Mouse (Mus musculus) adrenal gland, adult 2 months (tissue): Measurements from ENCODE around the gene Fam216a. TPM values are rescaled to one million over a fixed set of nuclear protein-coding genes. Genes with fewer than 3 reads are reported as not detected.
"Not testable (repeated sequence)": the region's sequence is repeated elsewhere in the genome, so short reads cannot be mapped to it uniquely, and the experiment has no call there.

ENCODE experiments used
- DNase-seq: peaks from one replicate; pipeline ENCODE4 v3.0.0; 2021
- long read RNA-seq: library from polyadenylated mRNA; stranded (forward); transcript quantifications from one replicate; pipeline ENCODE4 v2.0.0, GENCODE M21; 2021
- polyA plus RNA-seq: library from polyadenylated mRNA; depleted of rRNA; stranded (reverse); fragments of >200 nt; gene quantifications from 2 replicates; pipeline ENCODE4 v1.2.3, GENCODE M21; 2012; rRNA removed
- total RNA-seq, 2 experiments: library from RNA; stranded (reverse); gene quantifications; 2 replicates each; pipeline ENCODE4 v1.2.3; 2021

Fam216a gene
- total RNA-seq, result 10 to 100 TPM; 24.2 to 38.5 TPM
- polyA plus RNA-seq, result 24.7 and 27.4 TPM in 2 replicates
- long read RNA-seq, transcript Fam216a-201 (7 exons, 1,388 nt), result major isoform, 39 of 41 reads
- long read RNA-seq, partial matches to known transcripts, result 0 of 41 reads
- long read RNA-seq, other reads (novel, unspliced or antisense), result 2 of 41 reads

DNA sequence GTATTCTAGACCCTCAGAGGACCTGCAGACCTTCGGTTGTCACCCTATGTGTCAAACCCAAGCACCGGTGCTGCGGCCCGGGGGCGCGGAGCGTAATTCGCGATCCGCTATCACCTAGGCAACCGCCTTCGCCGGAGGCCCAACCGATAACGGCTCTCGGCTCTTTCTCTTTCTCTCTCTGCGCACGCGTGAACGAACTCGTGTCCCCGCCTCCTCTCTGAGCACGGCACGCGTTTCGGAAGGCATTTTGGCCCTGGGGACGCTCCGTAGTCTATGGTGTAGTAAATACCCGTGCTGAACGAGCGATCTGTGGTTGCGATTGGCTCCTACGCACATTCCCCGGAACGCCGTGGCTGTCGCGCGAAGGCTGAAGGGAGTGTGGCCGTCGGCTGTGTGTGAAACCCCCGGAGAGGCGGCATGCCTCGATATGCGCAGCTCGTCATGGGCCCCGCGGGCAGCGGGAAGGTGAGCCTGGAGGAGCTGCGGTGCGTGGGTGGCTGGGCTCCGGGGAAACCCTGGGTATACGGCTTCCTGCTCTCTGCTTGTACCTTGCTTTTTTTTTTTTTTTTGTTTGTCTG, at the start of gene Fam216a:
Fam216a (minus strand) TSS at position 173 of the 578 bp plus-strand sequence.
- peak; percentile 99 for DNase-seq

DNA sequence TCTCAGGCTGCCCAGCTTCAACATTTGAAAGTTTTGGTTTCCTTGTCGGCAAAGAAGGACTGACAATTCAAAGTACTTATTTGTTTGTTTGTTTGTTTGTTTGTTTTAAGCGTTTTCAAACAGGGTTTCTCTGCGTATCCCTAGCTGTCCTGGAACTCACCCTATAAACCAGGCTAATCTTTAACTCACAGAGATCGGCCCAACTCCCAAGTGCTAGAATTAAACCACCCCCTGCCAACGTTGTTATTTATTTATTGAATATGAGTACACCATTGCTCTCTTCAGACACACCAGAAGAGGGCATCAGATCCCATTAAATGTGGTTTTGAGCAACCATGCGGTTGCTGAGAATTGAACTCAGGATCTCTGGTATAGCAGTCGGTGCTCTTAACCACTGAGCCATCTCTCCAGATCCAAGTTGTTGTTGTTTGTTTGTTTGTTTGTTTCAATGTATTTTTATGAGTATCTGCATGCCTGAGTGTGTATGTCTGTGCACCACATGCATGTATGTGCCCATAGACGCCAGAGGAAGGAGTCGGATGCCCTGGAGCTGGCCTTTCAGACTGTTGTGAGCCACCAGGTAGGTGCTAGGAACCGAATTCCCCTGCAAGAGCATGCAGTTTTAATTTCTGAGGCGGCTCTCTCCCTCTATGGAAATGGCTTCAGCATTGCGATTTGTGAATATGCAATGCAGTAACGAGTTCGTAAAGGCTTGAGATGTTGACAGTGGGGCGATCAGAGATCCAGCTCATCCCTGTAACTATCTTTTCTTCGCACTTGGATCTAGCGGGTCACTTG, 49.3 kb upstream of the Fam216a start, which contains the start of gene Anapc7:
Anapc7 (plus strand) TSS at position 423 of the 798 bp plus-strand sequence.
- no peak for DNase-seq

DNA sequence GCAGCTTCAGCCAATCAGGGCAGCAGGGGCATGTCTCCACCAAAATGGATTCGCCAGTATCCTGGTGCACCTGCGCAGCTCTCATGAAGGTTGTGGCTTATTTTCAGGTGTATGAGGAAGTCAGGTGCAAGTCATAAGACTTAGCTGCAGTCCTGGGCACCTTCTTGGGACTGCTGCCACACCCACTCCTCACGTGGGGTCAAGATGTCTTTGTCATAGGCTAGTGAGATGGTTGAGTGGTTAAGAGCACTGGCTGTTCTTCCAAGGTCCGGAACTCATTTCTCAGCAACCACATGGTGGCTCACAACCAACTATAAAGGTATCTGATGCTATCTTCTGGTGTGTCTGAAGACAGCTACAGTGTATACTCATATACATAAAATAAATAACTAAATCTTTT, 48.5 kb upstream of the Fam216a start:
- not testable (repeated sequence) for DNase-seq

DNA sequence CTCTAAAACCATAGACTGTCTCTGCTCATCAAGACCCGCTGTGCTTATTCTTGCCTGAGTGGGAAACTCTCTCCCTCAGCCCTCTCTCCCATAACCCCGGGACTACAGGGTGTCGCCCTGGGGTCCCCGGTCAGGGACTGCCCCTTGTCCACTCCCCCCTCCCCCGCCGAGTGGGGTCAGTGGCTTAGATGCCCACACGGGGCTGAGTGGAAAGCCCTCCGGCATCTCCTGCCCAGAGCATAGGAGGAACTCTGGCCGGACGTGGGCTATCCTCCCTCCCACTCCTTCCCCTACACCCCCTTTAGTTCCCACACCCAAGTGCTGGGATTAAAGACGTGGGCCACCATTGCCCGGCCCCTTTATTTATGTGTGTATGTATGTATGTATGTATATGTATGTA, 43.3 kb upstream of the Fam216a start:
- no peak for DNase-seq

DNA sequence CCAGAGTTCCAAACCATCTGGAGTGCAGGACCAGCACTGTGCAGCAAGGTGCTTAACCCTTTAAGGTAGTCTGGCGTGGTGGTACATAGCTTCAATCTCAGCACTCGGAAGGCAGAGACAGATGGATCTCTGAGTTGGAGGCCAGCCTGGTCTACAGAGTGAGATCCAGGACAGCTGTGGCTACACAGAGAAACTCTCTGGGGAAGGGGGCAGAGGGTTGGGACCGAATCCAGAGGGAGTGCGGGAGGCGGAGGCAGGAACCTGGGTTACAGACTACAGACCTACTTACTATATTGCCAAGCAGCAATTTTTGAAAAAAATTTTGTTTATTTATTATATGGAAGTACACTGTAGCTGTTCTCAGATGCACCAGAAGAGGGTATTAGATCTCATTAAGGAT, 42.2 kb upstream of the Fam216a start:
- no peak for DNase-seq

DNA sequence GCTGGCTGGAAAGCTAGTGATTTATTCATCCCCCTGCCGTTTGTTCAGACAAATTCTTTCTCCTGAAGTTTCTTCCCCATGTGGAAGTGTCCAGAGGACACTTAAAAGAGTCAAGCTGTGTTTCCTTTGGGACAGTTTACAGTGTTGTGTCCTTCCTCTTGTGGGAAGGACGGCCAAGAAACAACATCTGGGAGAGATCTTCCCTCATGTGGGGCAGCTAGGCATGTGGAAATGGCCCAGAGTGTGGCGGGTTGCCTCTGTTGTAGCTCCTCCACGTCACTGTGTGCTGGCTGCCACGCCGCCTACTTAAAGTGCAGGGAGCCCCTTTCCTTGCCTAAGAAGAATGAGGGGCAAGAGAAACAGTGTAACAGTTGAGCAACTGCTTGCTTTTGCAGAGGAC, 40.7 kb upstream of the Fam216a start:
- no peak for DNase-seq

DNA sequence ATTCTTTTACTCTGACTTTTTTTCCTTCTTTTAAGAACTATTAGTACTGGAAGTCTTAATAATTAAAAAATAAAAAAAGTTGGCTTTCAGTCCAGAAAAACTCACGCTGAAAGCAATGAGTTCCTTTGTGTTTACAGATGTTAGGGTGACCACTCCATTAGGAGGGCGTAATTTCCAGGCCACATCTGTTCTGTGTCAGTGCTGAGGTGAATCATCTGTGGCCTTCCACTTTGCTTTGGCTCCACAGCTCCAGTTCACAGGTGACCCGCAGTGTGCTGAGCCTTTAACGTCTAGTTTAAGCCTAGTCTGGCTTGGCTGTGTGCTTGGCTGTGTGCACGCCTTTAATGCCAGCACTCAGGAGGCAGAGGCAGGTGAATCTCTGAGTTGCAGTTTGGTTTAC, 39.7 kb upstream of the Fam216a start:
- DNase-seq, result no peak

DNA sequence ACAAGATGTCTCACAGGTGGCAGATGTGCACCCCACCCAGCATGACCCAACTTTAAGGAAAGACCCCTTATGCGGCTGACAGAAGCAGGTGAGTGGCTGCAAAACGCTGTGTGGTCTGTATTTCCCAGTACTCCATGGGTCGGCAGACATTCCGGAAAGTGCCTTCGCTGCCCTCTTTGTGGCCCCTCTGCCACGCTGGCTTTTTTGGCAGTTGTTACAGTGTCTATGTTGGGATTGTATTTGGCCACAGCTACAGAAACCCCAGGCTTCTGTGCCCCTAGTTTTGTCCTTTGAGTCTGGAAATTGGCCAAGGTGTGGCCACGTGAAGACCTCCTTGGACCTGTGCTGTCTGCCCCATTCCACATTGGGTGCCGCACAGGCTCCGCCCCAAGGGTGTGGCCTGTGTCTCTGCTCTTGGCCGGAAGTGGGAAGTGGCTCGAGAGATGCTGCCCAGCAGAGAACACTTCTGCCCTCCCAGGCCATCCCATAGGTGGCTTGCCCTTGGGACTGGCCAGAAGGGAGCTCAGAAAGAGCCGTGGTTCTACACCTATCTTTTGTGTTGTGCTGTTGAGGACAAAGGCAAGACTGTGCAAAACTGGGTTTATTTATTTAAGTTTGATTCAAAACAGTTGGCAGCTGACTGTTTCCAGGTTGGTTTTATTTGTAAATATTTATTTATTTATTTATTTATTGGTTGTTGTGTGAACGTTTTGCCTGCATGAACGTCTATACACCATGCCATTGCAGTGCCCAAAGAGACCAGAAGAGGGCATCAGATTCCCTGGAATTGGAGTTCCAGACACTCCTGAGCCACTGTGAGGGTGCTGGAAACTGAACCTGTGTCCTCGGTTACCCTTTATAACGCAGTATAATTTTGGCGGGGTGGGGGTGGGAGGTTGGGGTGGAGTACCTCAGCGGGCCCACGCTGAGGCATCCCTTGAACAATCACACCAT, 37.8 kb upstream of the Fam216a start:
- no peak for DNase-seq

DNA sequence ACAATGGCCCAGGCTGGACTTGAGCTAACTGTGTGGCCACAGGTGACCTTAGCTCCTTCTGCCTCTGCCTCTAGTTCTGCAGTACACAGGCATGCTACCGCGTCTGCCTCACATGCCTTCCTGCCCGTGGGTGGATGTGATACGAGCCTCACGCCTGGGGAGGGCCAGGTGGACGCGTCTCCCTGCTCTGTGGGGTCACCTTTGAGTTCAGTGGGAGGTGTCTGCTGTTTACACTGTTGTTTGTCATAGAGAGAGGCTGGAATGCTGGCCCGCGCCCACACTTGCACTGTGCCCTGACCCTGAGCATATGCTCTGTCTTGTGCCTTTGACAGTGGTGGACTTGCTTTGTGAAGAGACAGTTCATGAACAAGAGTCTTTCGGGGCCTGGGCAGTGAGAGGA, 33.4 kb upstream of the Fam216a start:
- no peak for DNase-seq

DNA sequence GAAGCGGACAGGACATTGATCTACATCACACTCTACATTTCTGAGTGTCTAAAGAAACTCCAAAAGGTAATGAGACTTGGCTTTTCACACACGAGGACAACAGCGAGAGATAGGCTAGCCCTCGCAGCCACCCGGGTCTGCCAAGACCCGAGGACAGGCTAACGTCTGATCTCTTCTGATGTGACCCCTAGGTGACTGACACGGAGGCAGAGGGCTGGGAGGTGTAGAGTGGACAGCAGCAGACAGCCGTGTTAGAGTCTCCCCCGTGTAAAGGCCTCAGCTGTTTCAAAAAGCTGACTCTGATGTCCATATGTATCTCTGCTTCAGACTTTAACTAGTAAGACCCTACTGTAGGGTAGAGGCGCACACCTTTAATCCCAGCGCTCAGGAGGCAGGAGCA, 31.2 kb upstream of the Fam216a start:
- no peak for DNase-seq

DNA sequence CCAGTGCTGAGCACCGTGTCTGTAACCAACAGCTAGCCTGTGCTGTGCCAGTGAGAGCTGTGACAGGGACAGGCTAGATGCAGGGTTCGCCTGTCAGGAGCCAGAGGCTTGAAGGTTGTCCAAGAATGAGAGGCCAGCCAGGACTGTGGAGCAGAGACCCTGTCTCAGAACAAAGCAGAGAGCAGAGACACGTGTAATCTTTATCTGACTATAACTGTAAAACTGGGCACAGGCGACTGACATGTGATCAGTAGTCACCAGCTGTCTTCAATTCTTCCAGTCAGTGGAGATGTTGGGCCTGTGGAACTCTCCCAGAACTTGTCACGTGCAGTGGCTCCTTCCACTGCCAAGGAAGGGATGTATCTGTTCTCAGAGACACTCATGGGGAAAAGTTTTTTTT, 30.6 kb upstream of the Fam216a start:
- DNase-seq, result no peak

DNA sequence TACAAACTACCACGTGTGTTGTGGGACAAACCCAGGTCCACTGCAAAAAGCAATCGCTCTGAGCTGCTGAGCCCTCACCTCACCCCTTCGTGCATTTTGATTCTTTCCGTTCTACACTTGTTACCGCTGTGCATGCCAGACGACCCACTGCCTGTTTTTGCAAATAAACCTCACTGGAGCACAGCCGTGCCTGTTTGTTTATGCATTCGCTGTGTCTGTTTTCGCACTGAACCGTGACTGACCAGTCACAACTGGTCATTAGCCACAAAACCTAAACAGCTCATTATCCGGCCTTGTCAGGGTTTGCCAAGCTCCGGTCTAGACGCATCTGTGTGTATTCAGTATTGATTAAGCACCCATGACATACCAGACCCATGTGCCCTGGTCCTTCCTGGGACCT, 30.0 kb upstream of the Fam216a start:
- DNase-seq, result no peak

DNA sequence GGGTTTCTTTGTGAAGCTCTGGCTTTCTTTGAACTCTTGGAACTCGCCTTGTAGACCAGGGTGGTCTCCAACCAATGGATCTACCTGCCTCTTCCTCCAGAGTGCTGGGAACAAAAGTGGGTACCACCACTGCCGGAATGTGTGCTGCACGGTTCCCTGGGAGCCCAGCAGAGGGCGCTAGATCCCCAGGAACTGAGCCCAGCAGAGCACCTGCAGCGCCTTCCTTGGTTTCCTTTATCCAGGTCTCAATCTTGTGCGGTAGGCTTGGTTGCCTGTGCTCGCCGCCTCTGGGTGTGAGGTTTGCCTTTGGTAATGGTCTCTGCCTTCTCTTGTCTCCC, 29.1 kb upstream of the Fam216a start:
- peak; percentile 77 for DNase-seq

DNA sequence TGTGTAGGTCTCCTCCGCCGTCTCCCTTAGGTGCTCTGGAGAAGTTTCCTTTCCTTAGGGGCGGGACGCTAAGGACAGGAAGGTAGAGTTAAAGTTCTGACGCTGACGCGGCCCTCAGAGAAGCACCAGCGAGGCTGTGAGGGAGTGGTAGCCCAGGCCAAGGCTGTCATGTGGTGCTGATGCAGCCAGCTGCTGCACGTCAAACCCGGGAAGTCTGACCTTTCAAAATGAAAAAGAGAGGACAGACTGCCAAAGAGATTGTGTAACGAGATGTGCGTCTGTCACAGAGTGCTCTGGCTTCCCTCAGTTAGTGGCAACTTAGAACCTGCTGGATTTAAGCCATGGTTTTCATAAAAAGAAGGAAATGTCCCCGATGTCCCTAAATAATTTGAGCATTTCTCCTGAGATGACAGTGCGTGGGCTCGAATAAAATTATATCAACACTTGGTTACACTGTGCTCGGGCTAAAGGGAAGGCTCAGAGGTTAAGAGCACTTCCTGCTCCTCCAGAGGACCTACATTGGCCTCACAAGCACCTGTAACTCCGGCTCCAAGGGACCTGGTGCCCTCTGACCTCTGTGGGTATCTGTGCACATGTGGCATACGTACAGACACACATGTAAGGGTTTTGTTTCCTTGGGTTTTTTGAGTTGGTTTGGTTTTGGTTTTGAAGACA, 28.6 kb upstream of the Fam216a start:
- DNase-seq, result peak; percentile 92

DNA sequence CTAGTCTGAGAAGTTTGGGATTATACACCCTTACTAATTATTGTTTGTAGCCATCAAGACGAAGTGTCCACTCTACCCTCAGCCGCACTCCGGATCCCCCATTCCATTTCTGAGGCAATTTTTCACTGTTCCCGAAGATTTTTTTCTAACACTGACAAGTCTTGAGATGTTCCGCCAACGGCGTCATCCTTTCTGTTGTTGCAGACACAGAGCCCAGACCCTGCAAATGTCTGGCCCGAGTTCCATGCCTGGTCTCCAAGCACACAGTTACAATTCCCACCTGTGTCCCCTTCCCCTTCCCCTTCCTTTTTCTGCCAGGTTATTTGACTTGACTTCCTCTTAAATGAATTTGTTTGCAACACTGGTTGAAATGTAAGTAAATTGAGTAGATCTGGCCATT, 27.7 kb upstream of the Fam216a start:
- DNase-seq, result no peak

DNA sequence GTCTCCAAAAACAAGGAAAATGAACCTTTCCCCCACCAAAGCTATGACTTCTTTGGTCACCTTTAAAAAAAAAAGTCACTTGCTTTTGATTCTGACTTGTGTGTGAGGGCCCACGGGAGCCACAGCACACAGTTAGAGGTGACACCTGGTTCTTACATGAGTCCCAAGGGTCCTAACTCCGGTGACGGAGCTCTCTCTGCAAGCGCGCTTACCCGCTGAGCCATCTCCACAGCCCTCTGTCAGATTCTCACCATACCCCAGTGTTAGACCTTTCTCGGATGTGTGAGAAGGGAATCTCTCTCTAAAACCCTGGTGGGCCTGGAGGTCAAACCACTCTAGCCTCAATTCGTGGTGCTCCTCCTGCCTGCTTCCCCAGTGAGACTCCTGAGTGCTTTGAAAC, 25.3 kb upstream of the Fam216a start:
- DNase-seq, result no peak

DNA sequence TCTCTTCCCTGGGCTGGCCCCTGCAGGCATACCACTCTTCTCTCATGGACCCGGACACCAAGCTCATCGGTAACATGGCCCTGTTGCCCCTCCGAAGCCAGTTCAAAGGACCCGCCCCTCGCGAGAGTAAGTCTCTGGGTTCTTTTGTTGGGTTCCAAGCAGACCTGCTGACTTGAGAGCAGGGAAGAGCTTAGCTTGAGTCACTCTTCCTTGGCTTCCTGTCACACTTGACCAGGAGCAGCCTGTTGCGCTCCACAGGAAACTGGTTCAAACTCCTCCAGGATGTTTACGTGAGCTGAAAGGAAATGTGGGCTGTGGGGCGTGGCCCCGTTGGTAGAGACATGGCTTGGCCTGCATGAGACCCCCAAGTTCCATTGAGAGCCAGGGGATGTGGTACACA, 24.6 kb upstream of the Fam216a start:
- peak; percentile 62 for DNase-seq

DNA sequence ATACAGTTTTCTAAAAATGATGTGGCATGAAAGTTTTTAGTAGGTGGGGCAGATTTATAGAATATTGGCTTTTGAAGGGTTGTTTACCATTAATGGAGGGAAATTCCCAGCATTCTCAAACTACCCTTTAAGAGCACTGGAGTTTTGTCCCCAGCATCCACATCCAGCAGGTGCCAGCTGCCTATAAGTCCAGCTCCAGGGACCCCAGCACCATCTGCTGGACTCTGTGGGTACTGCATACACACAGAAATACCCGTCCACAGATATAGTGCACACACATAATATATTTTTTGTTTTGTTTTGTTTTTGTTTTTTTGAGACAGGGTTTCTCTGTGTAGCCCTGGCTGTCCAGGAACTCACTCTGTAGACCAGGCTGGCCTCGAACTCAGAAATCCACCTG, 21.7 kb upstream of the Fam216a start:
- DNase-seq, result peak; percentile 74

DNA sequence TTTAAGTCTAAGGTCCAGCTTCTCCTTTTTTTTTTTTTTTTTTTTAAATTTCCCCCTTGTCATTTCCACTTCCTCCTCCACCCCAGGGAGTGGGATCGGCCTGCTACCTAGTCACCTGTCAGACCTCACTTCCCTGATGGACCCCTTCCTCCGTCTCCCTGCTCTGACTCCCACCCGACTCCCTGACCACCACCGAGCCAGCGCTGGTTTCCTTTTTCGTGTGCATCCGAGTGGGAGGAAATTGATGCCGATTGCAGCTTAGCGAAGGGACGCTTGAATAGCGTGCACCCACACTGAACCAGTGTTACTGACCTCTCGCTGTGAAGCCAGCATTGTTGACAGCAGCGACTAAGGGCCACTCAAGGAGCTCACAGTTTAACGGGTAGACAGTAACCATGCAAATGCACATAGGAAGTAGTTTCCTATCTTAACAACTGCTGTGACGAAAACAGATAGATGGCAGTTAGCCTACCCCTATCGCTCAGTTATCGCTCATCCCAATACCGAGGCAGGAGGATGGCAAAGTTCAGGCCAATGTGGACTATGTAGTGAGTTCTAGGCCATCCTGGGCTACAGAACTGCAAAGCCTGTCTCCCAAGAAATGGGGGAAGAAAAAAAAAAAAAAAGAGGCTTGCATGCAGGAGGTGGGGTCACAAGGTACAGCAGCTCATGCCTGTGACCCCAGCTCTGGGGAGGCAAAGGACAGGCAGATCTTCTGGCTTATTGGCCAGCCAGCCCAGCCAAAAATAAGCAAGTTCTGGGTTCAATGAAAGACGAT, 20.3 kb upstream of the Fam216a start:
- DNase-seq, result peak; percentile 40

DNA sequence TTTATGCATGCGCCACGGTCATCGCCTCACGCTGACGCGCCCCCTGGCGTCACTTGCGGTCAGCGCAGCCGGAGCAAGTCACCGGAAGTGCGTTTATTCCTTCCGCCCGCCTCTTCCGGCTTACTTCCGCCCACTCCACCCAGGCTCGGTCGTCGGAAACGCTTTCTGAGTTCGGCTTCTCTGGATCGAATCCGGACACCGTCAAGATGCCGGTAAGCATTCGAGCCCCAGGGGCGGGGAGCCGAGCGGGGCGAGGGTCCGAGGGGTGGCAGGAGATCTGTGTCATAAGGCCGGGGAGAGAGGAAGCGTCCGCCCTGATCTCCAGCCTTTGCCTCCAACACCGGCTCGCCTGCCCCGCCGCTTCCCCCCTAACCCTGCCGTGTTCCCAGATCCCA, 19.6 kb upstream of the Fam216a start, which contains the start of gene Arpc3:
Arpc3 (plus strand) TSS at position 93 of the 395 bp plus-strand sequence.
- DNase-seq, result peak; percentile 93
